Mouse (Mus musculus) gastrocnemius, postnatal 14 days (tissue): ENCODE results near the gene Ppp4r3b. TPM values are rescaled to one million over a fixed set of nuclear protein-coding genes. Genes with fewer than 3 reads are reported as not detected.

Experiments used
- DNase-seq: peaks from one replicate; pipeline ENCODE4 v3.0.0; 2021; ENCODE audit warnings: mixed read lengths
- intact Hi-C: fragments of 180-260 bp; cut with DNase I; formaldehyde crosslinking; loops from one replicate; pipeline ENCODE4 v1.15.1; 2025; ENCODE audit warnings: low total_unique reads
- total RNA-seq, 2 experiments: library from RNA; stranded (reverse); gene quantifications; 2 replicates each; pipeline ENCODE4 v1.2.3; 2021

The Ppp4r3b gene
- total RNA-seq, 2 experiments from 2014 or later = 24.8 to 25.7 TPM

GRCm38 (mm10) chr11:29228957-29229356 is 56.3 kb downstream of the Ppp4r3b start:
- intact Hi-C loops = no loop called here

DNA sequence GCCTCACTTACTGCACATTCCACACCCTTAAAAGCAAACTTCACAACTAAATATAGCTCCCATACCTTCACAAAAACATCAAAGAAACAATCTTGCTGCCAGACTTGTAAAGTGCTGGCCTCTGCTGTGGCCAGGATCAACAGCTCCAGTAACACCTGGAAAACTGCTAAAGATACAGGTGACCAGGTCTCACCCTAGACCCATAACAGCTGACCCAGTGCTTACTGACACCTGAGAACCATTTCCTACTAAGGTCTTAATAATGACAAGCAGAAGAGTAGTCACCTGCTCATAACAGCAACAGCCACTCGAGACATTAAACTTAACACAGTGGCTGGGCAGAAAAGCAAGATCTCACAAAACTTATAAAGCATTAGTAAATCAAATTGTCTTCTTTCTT is 60.9 kb downstream of the Ppp4r3b start:
- DNase-seq = no peak
- intact Hi-C loops = no loop called here

More at GRCm38 (mm10) chr11:29228957-29229356, 56.3 kb downstream of the Ppp4r3b start:
- DNase-seq = no peak

DNA sequence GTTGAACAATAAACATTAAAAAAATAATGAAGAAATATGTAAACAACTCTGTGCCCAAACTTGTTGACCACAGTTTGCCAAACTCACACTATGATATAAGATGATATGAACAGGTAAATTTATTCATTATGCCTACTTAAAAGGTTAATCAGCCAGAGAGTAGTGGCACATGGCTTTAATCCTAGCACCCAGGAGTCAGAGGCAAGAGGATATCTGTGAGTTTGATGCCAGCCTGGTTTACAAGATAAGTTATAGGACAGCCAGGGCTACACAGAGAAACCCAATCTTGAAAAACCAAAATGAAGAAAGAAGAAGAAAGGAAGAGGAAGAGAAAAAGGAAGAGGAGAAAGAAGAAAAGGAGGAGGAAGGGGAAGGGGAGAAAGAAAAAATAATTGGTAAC is 64.7 kb downstream of the Ppp4r3b start:
- intact Hi-C loops = no loop called here
- DNase-seq = no peak

DNA sequence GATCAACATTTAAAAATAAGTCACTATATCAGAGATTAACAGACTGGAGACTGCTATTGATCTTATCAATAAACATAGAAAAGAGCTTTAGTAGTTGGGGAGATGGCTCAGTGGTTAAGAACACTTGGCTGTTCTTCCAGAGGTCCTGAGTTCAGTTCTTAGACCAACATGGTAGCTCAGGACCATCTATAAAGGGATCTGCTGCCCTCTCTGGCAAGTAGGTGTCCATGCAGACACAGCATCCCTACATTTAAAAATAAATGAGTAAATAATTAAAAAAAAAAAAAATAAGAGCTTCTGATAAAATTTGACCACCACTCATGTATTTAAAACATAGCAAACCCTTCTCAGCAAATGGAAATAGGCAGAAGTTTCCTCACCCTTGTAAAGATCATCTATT is 65.4 kb downstream of the Ppp4r3b start:
- intact Hi-C loops = no loop called here
- no peak for DNase-seq

- intact Hi-C loops = no loop called here
- DNase-seq = no peak
Measured at GRCm38 (mm10) chr11:29238551-29238950, 65.9 kb downstream of the Ppp4r3b start.

- no peak for DNase-seq
- intact Hi-C loops = no loop called here
Measured at GRCm38 (mm10) chr11:29239353-29239752, 66.7 kb downstream of the Ppp4r3b start.

- intact Hi-C loops = no loop called here
- no peak for DNase-seq
Measured at GRCm38 (mm10) chr11:29241961-29242360, 69.3 kb downstream of the Ppp4r3b start.

DNA sequence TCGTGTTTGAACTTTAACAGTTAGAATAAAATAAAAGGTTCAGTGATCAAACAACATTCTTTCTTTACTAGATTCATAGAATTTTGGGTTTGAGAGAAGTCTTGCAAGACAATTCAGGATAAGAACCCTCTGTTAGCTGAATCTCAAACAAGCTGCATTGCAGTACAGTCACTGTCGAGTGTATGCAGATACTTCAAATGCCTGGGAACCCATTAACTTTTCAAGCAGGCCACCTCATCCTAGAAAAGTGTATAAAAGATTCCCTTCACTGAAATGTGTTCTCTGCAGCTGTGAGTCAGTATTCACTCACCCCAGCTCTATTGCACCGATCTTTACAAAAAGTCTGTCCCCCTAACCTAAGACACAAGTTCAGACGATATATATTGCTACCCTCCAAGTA is 73.3 kb downstream of the Ppp4r3b start:
- intact Hi-C loops = no loop called here
- no peak for DNase-seq

- peak; percentile 91 for DNase-seq
- intact Hi-C loops = no loop called here
Measured at GRCm38 (mm10) chr11:29246883-29247650, 74.4 kb downstream of the Ppp4r3b start, which contains the start of gene Cfap36. Gene Cfap36 (minus strand): TSS chr11:29247409.

GRCm38 (mm10) chr11:29247725-29248124 is 75.0 kb downstream of the Ppp4r3b start:
- no peak for DNase-seq
- intact Hi-C loops = no loop called here

GRCm38 (mm10) chr11:29248386-29248785 is 75.7 kb downstream of the Ppp4r3b start:
- DNase-seq = no peak
- intact Hi-C loops = no loop called here

GRCm38 (mm10) chr11:29254643-29255042 is 82.0 kb downstream of the Ppp4r3b start:
- DNase-seq = no peak
- intact Hi-C loops = no loop called here

GRCm38 (mm10) chr11:29267824-29268223 is 95.1 kb downstream of the Ppp4r3b start:
- intact Hi-C loops = no loop called here
- DNase-seq = peak; percentile 9

Other genes with a start within 250 kb of the Ppp4r3b start
- 10 to 100 TPM; 16.9 to 17.3 TPM for gene Pnpt1, start 42.1 kb upstream of the Ppp4r3b start, total RNA-seq
- gene Cfap36, start 74.5 kb downstream of the Ppp4r3b start, total RNA-seq = 10 to 100 TPM; 11.7 to 14.5 TPM
- gene Ccdc88a, start 200.8 kb downstream of the Ppp4r3b start, total RNA-seq = 1 to 10 TPM; 7.3 to 9.5 TPM